Mouse (Mus musculus) liver, embryonic 14.5 days (tissue): Measurements from ENCODE around the gene Reg3d.

Source experiments
- CTCF ChIP-seq: IDR thresholded peaks from 2 replicates; pipeline ENCODE4 v1.5.1; 2016; ENCODE audit warnings: antibody characterized with exemption, low read depth, control low read depth
- EP300 ChIP-seq: IDR thresholded peaks from 2 replicates; pipeline ENCODE4 v1.6.1; 2016; ENCODE audit warnings: antibody characterized with exemption, low read depth

DNA sequence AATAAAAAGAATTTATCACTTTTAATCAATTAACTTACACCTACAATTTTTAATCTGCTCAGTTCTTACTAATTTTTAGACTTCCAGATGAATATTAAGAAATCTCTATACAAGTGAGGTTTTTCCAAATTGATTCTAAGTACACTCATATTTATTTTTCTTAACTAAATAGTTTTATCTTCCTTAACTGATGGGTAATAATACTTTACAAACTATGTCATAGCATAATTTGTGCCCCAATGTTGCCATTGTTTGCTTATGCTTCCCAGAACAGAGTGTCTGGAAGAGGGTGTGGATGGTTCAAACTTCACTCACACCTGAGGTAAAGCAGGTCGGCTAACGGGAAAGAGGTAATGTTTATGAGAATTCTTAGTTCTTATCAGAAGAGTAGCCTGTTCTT lies 8.3 kb downstream of the Reg3d start, which contains the start of gene Reg3b:
- TF ChIP-seq CTCF (no peak), EP300 (no peak)
